Mouse (Mus musculus) mouse embryonic stem cell (cell line): ENCODE data around the gene Ddr2.

Experiments used
- in situ Hi-C, 2 experiments: fragments of 300-500 bp; cut with MboI; formaldehyde crosslinking; loops; 1 replicate in 1 of 2; 3 replicates in 1 of 2; pipeline ENCODE4 v1.14.3; 2019 to 2020; ENCODE audit warnings: low sequenced_read_pairs in 2 of 2, low pct_unique_long_range_greater_than_20kb in 1 of 2, mixed read lengths in 1 of 2; ENCODE audit not compliant: unreplicated experiment in 1 of 2

The Ddr2 gene

DNA sequence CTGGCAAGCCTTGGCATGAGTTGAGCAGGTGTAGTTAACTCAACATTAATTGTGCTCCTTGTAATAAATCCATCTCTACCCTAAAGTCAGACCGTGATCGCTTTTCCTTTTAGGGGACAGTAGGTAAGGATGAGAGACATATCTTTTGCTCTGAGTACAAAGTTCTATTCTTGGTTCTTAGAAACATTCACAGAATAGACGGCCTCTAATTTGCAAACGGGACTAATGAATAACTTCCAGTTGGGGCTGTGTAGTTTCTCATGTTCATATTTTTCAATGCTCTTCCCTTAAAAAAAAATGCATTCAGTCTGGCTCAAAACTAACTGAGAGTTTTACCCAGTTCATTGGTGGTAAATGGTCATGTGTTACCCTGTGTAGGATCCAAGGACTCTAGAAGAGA is 139.6 kb downstream of the Ddr2 start:
- in situ Hi-C loops: no loop called here

DNA sequence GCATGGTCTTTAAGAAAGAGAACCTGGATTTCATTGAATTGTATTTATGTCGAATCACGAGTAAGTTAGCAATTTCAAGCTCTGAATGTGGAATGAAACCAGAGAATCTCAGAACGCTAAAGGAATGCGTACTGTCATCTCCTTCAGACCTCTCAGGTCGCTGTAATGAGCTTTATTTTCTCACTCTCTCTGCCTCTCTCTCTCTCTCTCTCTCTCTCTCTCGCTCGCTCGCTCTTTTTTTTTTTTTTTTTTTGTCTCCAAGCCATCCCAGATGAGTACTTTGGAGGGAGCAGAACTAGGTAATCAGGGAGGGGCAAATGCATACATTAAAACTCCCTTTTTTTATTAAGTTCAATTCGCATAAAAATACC is 141.1 kb downstream of the Ddr2 start:
- in situ Hi-C loops: no loop called here

DNA sequence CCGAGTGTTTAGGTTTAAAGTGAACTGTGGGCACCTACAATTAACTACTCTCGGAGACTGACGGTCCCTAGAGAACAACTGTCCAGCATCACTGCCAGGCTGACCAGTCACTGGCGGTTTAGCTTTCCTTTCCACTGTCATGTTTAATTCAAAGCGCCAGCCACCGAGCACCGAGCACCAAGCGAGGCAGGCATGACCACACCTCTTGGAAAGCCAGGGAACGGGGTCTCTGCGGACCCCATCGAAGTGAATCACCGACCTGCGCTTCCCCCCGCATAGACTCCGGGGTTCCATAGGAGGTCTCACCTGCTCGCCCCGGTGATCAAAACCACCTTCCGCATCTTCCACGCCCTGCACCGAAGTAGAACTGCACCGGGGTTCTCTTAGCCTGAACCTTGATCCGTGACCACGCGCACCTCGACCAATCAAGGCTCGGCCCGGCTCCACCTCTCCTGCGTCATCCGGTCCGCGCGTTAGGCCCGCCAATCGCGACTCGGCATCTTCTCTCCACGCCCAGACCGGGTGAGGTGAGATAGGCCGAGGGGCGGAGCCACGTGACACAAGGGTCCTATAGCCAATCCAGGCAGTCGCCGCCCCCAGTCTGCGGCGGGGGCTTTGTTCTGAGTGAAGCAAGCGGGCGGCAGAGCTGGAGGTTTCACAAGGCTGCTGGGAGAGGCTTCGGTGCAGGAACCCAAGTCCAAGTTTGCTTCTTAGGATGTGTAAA is 141.6 kb downstream of the Ddr2 start, which contains the start of gene Hsd17b7:
Hsd17b7 (minus strand) TSS at position 450 of the 724 bp plus-strand sequence.
- in situ Hi-C loops: no loop called here

DNA sequence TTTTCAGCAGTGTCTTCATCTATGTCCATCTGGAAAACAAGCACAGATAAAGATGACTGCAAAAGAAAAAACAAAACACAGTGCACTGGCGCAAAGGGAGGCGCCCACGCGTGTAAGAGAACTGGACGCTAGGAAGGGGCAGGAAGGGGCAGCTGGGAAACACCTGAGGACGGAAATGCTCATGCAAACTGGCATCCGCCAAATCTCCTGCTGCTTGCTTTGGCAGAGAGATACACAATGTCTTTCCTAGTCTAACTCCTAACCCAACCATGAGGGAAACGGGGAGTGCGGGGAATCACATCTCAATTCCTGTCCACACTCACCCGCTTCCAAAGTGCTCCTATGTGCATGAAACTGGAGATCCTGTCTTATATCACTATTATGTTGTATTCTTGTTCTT is 157.5 kb downstream of the Ddr2 start:
- in situ Hi-C loops: loop anchor here (5.0 to 10.0 kb wide), 2 partner anchors 182 to 189 kb away; no protein-coding TSS in a partner anchor

- in situ Hi-C loops: loop anchor here (5.0 to 10.0 kb wide), 2 partner anchors 182 to 190 kb away; no protein-coding TSS in a partner anchor
Observed at GRCm38 (mm10) chr1:169952636-169953035, 157.9 kb downstream of the Ddr2 start.

DNA sequence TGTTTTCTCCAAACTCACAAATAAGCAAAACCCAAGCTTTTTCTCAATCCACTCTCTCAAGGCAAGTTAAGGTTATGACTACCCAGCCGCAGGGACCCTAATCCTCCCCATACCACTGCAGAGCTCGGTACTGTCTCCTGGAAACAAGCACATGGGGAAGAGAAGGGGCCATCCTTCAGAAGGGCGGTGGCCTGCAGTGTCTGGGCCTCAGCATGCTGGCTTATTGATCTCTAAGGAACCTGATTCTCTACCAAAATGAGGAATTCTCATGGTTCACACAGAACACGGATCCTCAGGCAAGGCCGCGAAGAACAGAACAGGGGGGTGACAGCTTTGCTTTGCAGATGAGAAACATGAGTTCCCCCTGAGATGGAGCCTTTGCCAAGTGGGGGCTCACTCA is 159.0 kb downstream of the Ddr2 start:
- in situ Hi-C loops: loop anchor here (5.0 to 10.0 kb wide), 2 partner anchors 183 to 191 kb away; no protein-coding TSS in a partner anchor

- in situ Hi-C loops: loop anchor here (5.0 to 10.0 kb wide), 2 partner anchors 184 to 192 kb away; no protein-coding TSS in a partner anchor
Observed at GRCm38 (mm10) chr1:169950651-169951050, 159.9 kb downstream of the Ddr2 start.

- in situ Hi-C loops: loop anchor here (5.0 to 10.0 kb wide), 2 partner anchors 185 to 192 kb away; no protein-coding TSS in a partner anchor
Observed at GRCm38 (mm10) chr1:169949981-169950380, 160.6 kb downstream of the Ddr2 start.

GRCm38 (mm10) chr1:169948866-169949265 is 161.7 kb downstream of the Ddr2 start:
- in situ Hi-C loops: no loop called here

DNA sequence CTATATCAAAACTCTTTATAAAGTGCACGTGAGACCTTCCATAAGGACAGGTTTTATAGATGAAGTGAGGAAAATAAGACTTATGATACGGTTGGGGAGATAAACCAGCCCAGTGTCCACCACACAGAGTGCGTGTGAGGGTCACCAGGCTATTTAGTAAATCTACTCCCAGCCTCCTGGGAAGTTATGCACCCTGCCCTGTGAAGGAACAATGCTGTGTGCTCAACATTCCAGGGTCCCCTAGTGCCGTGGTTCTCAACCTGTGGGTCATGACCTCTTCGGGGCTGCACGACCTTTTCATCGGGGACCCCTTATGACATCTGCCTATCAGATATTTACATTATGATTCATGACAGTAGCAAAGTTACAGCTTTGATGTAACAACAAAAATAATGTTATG is 162.3 kb downstream of the Ddr2 start:
- in situ Hi-C loops: no loop called here

DNA sequence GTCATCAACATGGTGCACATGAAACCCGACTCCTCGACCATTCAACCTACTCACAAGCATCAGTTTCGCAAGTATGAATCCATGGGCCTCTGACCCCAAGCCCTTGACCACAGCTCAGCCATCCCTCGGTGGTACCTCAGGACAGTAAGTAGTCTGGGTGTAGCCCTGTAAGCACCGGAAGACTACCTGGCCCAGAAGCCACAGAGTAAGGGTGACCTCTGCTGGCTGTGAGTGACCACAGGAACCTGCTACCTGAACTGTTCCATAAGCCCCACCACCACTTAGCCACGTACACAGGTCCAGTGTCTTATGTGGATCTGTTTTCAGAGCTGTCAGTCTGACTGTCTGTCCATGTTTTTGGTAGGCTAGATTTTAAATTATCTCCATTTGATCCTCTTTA is 162.9 kb downstream of the Ddr2 start:
- in situ Hi-C loops: no loop called here

GRCm38 (mm10) chr1:169946004-169946403 is 164.6 kb downstream of the Ddr2 start:
- in situ Hi-C loops: no loop called here

DNA sequence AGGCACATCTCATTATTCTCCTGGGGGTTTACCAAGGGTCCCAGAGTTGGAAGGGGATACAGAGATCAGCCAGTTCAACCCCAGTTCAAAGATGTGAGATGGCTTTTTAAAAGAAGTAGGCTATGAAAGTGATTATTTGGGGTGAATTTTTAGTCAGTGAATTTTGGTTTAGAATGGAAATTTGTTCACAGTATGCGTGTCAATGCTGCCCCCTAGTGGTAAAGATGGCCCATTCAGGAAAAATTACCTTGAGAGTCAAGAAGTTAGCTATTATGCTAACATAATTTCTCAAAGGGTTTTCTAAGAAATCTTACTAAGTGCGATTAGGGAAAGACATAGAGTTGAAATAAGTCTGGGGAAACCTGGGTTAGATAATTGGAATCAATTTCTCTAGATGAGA is 171.2 kb downstream of the Ddr2 start:
- in situ Hi-C loops: no loop called here

DNA sequence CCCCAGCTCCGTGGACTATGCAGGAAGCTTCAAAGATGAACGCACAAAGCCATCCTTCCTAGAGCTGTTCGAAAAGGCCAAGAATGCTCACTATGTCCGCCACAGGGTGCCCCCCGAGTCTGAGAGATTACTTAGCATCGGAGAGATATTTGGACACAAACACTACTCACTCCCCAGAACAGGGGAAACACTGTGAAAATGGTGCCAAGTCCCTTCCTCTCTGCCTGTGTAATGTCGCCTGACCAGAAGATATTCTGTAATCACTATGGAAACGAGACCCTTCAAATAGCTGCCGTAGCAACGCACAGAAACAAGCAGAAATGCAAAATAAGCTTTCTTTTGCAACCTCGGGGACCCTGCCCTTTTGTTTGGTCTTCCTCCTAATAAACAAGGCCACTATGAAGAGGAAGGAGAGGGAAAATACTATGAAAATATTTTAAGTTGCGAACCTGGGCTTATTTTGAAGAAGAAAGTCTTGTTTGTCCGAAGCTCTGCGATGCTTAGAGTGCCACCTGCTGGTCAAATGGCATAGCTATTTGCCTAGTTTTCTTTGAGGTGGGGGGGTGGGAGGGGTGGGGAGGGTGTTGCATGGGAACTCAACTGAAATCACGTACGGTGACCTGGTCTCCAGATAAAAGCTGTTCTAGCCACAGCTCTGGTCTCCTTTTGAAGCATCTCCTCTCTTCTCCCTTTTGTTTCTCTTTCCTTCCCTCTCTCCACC is 176.4 kb downstream of the Ddr2 start:
- in situ Hi-C loops: no loop called here

DNA sequence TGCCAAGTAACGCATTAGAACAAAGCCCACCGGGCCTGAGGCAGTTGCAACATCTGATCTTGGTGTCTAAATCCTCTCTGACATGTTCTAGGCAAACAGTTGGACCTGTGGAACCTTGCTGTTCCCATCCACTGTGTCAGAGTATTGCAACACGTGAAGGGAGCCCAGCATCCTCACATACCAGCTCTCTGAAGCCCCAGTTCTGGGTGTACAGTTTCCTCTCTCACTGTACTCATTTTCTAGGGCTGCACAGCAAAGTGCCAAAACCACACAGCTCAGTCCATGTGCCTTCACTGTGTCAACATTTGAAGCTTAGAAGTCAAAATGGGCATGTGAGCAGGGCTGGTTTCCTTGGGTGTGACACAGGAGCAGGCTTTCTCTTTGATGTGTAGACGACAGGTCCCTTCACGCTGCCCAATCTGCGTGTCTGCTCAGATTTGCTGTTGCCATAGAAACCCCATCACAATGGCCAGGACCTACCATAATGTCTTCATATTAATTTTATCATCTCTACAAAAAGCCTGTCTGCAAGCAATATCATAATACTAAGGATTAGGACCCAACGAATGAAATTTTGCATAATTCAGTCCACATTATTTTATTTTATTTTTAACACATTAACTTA is 178.3 kb downstream of the Ddr2 start:
- in situ Hi-C loops: no loop called here

DNA sequence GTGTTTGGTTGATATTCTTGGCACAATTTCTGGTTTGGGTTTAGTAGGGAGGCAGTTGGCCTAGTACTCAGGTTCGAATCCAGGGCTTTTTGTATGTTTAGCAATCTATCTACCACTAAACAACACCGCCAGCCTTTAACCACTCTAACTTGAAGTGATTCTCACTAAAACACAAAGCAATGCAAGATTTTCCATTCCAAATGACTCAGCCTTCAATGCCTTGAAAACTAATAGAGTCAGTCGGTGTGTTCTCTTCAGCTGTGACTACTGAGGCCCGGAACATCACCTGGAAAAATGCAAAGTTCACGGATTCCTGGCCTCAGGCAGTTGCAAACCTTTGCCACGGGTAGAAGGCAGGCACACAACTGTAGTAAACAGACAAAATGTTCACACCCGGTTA is 178.9 kb downstream of the Ddr2 start:
- in situ Hi-C loops: no loop called here

GRCm38 (mm10) chr1:169928454-169928971 is 182.0 kb downstream of the Ddr2 start, which contains the start of gene Ccdc190:
Gene Ccdc190 (plus strand): TSS chr1:169928648.
- in situ Hi-C loops: loop anchor here in 1 of 2 experiments (10.0 kb wide), 2 partner anchors 264 to 394 kb away; partner anchors contain the start of gene Nuf2

DNA sequence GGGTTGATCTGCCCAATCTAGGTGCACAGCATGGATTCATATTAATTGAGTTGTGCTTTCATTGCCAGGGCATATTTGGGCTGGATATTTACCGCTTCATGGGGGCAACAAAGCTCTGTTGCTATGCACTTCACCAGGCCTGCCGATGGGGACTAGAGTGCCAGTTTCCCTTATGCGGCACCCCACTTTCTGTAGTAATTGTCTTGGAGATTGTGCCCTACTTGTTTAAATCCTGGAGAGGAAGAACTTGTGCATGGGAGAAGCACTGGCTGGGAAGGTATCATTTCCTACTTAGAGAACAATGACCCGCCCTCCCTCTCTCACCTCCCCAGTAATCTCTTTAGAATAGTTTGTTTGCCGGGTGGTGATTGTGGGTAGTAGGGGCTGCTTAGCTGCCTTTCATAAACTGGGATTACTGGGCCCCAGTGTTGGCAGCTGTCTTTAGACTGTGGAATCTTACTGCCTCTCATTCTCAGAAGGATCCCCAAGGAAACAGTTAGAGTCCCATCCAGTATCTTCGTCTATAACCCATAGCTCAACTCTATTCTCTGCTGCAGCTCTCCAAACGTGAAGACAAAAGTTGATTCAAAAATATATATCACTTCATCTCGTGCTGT is 182.7 kb downstream of the Ddr2 start:
- in situ Hi-C loops: loop anchor here in 1 of 2 experiments (10.0 kb wide), 2 partner anchors 263 to 393 kb away; partner anchors contain the start of gene Nuf2
